ENCODE assay signal across 10 mouse cellular contexts in genomic region chr1:192736002-192736426, GRCm38 (mm10). TPM values are rescaled to one million over a fixed set of nuclear protein-coding genes. Genes with fewer than 3 reads are reported as not detected.
DNase-seq lines count a peak whose midpoint lies in the region; ATAC-seq and TF ChIP-seq lines count a peak whose summit lies in the region.
"Had no signal": no experiment of that assay in that cellular context is flagged by ENCODE, and none has a peak within 500 bp of the region (broad histone marks: within the 10 kb centered on the region; RNA-seq: fewer than 3 reads in every experiment).

No protein-coding gene starts in this region.

- no peaks in the 10 kb centered on the region for H3K27me3 ChIP-seq in heart, embryonic 12.5 days (replicated peaks)
- H3K27me3 ChIP-seq in heart, postnatal 0 days (ENCODE audit: control insufficient read depth, insufficient read depth, low read length) = no peaks in the 10 kb centered on the region
- H3K27me3 ChIP-seq in limb, embryonic 12.5 days = no peaks in the 10 kb centered on the region
- H3K27me3 ChIP-seq in liver, postnatal 0 days (ENCODE audit: insufficient read depth, low read length) = no peaks in the 10 kb centered on the region
- H3K27me3 ChIP-seq: hindbrain, embryonic 15.5 days; midbrain, embryonic 13.5 days had no signal

- no peak for TF ChIP-seq POLR2A in bone marrow macrophage, adult 2 months (IDR thresholded peaks at IDR 0.05; ENCODE audit: borderline replicate concordance, low read depth, low read length)

- no peak overlapping the region for H3K4me3 ChIP-seq in heart, embryonic 12.5 days
- H3K4me3 ChIP-seq in bone marrow macrophage, adult 2 months (ENCODE audit: insufficient read depth, low read length) = no peak overlapping the region
- H3K4me3 ChIP-seq in heart, postnatal 0 days (ENCODE audit: low read depth, low read length) = no peak overlapping the region
- H3K4me3 ChIP-seq in limb, embryonic 12.5 days (replicated peaks) = no peak overlapping the region
- H3K4me3 ChIP-seq in liver, postnatal 0 days (ENCODE audit: low read depth, low read length) = no peak overlapping the region
- H3K4me3 ChIP-seq: hindbrain, embryonic 15.5 days; midbrain, embryonic 13.5 days had no signal

- peak; percentile 97 for DNase-seq in heart, adult 11 months
- no peak for DNase-seq in heart, postnatal 0 days (ENCODE audit: low spot score)
- no peak for DNase-seq in liver, postnatal 0 days
- DNase-seq in right cerebral cortex, postnatal 25 days = no peak
- no peak for DNase-seq in thymus, postnatal 25 days

- TF ChIP-seq EP300 in heart, postnatal 0 days (IDR thresholded peaks at IDR 0.05; ENCODE audit: low read depth) = no peak
- TF ChIP-seq EP300 in liver, postnatal 0 days (IDR thresholded peaks at IDR 0.05; ENCODE audit: low read depth) = no peak

- no peak overlapping the region for H3K27ac ChIP-seq in heart, embryonic 12.5 days (ENCODE audit: poor library complexity, severe bottlenecking)
- peak overlapping the region; percentile 20 for H3K27ac ChIP-seq in bone marrow macrophage, adult 2 months (ENCODE audit: insufficient read depth, low read depth, low read length)
- H3K27ac ChIP-seq in heart, postnatal 0 days (ENCODE audit: low read depth) = peak overlapping the region; percentile 25; the same call in 1 of the 2 replicates
- peak overlapping the region; percentile 91 for H3K27ac ChIP-seq in limb, embryonic 12.5 days
- no peak overlapping the region for H3K27ac ChIP-seq in liver, postnatal 0 days (ENCODE audit: low read depth)
- H3K27ac ChIP-seq: hindbrain, embryonic 15.5 days; midbrain, embryonic 13.5 days had no signal

- WGBS in heart, embryonic 12.5 days = 67% methylated on average over 9 of the region's 9 CpGs
- WGBS in heart, postnatal 0 days = 44% methylated on average over 9 of the region's 9 CpGs
- WGBS in limb, embryonic 12.5 days = 35% methylated on average over 9 of the region's 9 CpGs
- WGBS in liver, postnatal 0 days (ENCODE audit: insufficient replicate concordance) = 43% methylated on average over 9 of the region's 9 CpGs

- peaks cover 3% of the 10 kb centered on the region; the same call in 1 of the 2 replicates for H3K36me3 ChIP-seq in heart, embryonic 12.5 days
- H3K36me3 ChIP-seq in heart, postnatal 0 days (replicated peaks; ENCODE audit: control insufficient read depth, insufficient read depth, low read length) = no peaks in the 10 kb centered on the region
- peaks cover 14% of the 10 kb centered on the region; the same call in 1 of the 2 replicates for H3K36me3 ChIP-seq in limb, embryonic 12.5 days
- no peaks in the 10 kb centered on the region for H3K36me3 ChIP-seq in liver, postnatal 0 days (replicated peaks; ENCODE audit: insufficient read depth, low read length)
- H3K36me3 ChIP-seq: hindbrain, embryonic 15.5 days; midbrain, embryonic 13.5 days had no signal

- no peak overlapping the region for H3K9ac ChIP-seq in heart, embryonic 12.5 days
- no peak overlapping the region for H3K9ac ChIP-seq in heart, postnatal 0 days (replicated peaks; ENCODE audit: low read depth, low read length)
- H3K9ac ChIP-seq in limb, embryonic 12.5 days (replicated peaks) = 0 out of 2 replicates have a peak overlapping the region, but pooled peaks have one; percentile 12
- no peak overlapping the region for H3K9ac ChIP-seq in liver, postnatal 0 days (replicated peaks)
- H3K9ac ChIP-seq: hindbrain, embryonic 15.5 days; midbrain, embryonic 13.5 days had no signal

- ATAC-seq in heart, embryonic 12.5 days (ENCODE audit: insufficient number of reproducible peaks, low FRiP score) = no peak
- 0 out of 2 replicates have a peak, but pooled peaks have one; percentile 14 for ATAC-seq in heart, postnatal 0 days (ENCODE audit: insufficient read depth, low read depth)
- peak; percentile 53; the same call in 1 of the 2 replicates for ATAC-seq in limb, embryonic 12.5 days (ENCODE audit: insufficient number of reproducible peaks, insufficient read depth, low FRiP score, low TSS enrichment, low read depth)
- ATAC-seq in liver, postnatal 0 days = no peak
- ATAC-seq: midbrain, embryonic 13.5 days had no signal

- TF ChIP-seq CTCF in bone marrow macrophage, adult 2 months (IDR thresholded peaks at IDR 0.05; ENCODE audit: low read depth, low read length) = no peak
- no peak for TF ChIP-seq CTCF in heart, postnatal 0 days (IDR thresholded peaks at IDR 0.05; ENCODE audit: low read depth)
- no peak for TF ChIP-seq CTCF in liver, postnatal 0 days (IDR thresholded peaks at IDR 0.05; ENCODE audit: low read depth)

- H3K4me1 ChIP-seq in heart, embryonic 12.5 days (replicated peaks) = 0 out of 2 replicates have a peak, but pooled peaks cover 4% of the 10 kb centered on the region
- H3K4me1 ChIP-seq in bone marrow macrophage, adult 2 months (ENCODE audit: control insufficient read depth, insufficient read depth, low read length) = peaks cover 25% of the 10 kb centered on the region
- no peaks in the 10 kb centered on the region for H3K4me1 ChIP-seq in heart, postnatal 0 days (ENCODE audit: control insufficient read depth, insufficient read depth)
- H3K4me1 ChIP-seq in limb, embryonic 12.5 days (replicated peaks) = peaks cover 22% of the 10 kb centered on the region
- H3K4me1 ChIP-seq in liver, postnatal 0 days (ENCODE audit: insufficient read depth) = no peaks in the 10 kb centered on the region

- H3K9me3 ChIP-seq in heart, embryonic 12.5 days (replicated peaks) = no peaks in the 10 kb centered on the region
- no peaks in the 10 kb centered on the region for H3K9me3 ChIP-seq in heart, postnatal 0 days (replicated peaks; ENCODE audit: control insufficient read depth, low read length)
- H3K9me3 ChIP-seq in limb, embryonic 12.5 days = no peaks in the 10 kb centered on the region
- no peaks in the 10 kb centered on the region for H3K9me3 ChIP-seq in liver, postnatal 0 days (ENCODE audit: low read length)
- H3K9me3 ChIP-seq: hindbrain, embryonic 15.5 days; midbrain, embryonic 13.5 days had no signal

- no peak overlapping the region for H3K4me2 ChIP-seq in heart, embryonic 12.5 days
- H3K4me2 ChIP-seq in heart, postnatal 0 days (ENCODE audit: low read depth, low read length) = no peak overlapping the region
- H3K4me2 ChIP-seq in limb, embryonic 12.5 days = peak overlapping the region; percentile 13; the same call in 1 of the 2 replicates
- no peak overlapping the region for H3K4me2 ChIP-seq in liver, postnatal 0 days (ENCODE audit: low read depth, low read length)
- H3K4me2 ChIP-seq: hindbrain, embryonic 15.5 days; midbrain, embryonic 13.5 days had no signal

RNA-seq across cellular contexts. Expression of gene Hhat, which starts 35.0 kb away (rescaled TPM):
- polyA plus RNA-seq in heart, embryonic 12.5 days (2016; fragmentation: Nextera tagmentation; extraction: Ambion mirVana) = 6.7 and 10.2 TPM in 2 replicates
- polyA plus RNA-seq in bone marrow macrophage, adult 2 months (2012; ENCODE audit: insufficient read depth, insufficient read length, missing spikeins) = 0.39 and 0.92 TPM in 2 replicates
- 6.7 and 13.2 TPM in 2 replicates for total RNA-seq in heart, postnatal 0 days (2014; rRNA removed; ENCODE audit: low replicate concordance)
- 3.7 and 4.0 TPM in 2 replicates for polyA plus RNA-seq in heart, postnatal 0 days (2015; fragmentation: Nextera tagmentation; extraction: Ambion mirVana)
- 10.8 and 12.0 TPM in 2 replicates for polyA plus RNA-seq in limb, embryonic 12.5 days (2016; fragmentation: Nextera tagmentation; extraction: Ambion mirVana)
- polyA plus RNA-seq in liver, postnatal 0 days (2015; fragmentation: Nextera tagmentation; extraction: Ambion mirVana) = 0.76 and 1.1 TPM in 2 replicates

Comparison
In these comparisons a context has a peak if more than half of its experiments do, and no peak if none do; other contexts are left out.
1. ATAC-seq: peak in heart, postnatal 0 days (single experiment) and limb, embryonic 12.5 days (single experiment); none in heart, embryonic 12.5 days (single experiment) and liver, postnatal 0 days (single experiment).
2. H3K27ac ChIP-seq: peak in bone marrow macrophage, adult 2 months (single experiment), heart, postnatal 0 days (single experiment) and limb, embryonic 12.5 days (single experiment); none in heart, embryonic 12.5 days (single experiment) and liver, postnatal 0 days (single experiment).